ENCODE assay signal across 8 mouse cellular contexts in the genomic region with DNA sequence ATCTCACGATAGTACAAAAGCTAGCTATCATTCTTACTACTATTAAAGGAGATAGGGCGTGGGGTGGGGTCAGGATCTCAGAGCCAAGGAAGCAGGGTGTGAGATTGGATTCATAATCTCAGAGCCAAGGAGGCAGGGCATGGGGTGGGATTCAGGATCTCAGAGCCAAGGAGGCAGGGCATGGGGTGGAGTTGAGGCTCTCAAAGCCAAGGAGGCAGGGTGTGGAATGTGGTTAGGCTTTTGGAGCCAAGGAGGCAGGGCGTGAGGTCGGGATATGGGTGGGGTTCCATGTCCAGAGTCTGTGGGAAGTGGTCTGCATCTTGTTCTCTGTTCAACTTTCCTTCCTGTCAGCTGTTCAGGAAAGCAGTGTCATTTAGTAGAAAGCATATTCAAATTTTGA. TPM values are rescaled to one million over a fixed set of nuclear protein-coding genes. Genes with fewer than 3 reads are reported as not detected.
A peak's percentile ranks its signal among the peaks of the same experiment; 100 is the strongest.
DNase-seq lines count a peak whose midpoint lies in the region; ATAC-seq and TF ChIP-seq lines count a peak whose summit lies in the region.
"Had no signal": no experiment of that assay in that cellular context is flagged by ENCODE, and none has a peak within 500 bp of the region (broad histone marks: within the 10 kb centered on the region; RNA-seq: fewer than 3 reads in every experiment).

No protein-coding gene starts in this region.

- ATAC-seq in common myeloid progenitor, adult 5-6 weeks (replicated peaks; ENCODE audit: low read depth, poor library complexity, severe bottlenecking), result peak; percentile 17; the same call in 1 of the 2 replicates
- peak; percentile 79 for ATAC-seq in heart, postnatal 0 days (ENCODE audit: insufficient read depth, low read depth)
- ATAC-seq in forebrain, embryonic 11.5 days (replicated peaks; ENCODE audit: low FRiP score), result no peak

- H3K27ac ChIP-seq in heart, postnatal 0 days (ENCODE audit: low read depth), result peak overlapping the region; percentile 30; the same call in 1 of the 2 replicates
- no peak overlapping the region for H3K27ac ChIP-seq in forebrain, embryonic 11.5 days (ENCODE audit: low read depth, low read length)

- DNase-seq in 3T3-L1 (ENCODE audit: low read depth, low spot score), result peak; percentile 35
- peak; percentile 38 for DNase-seq in heart, postnatal 0 days (ENCODE audit: low spot score)
- DNase-seq in lung, adult 2 months, result peak; percentile 49
- DNase-seq in thymus, adult 18-20 months, result no peak
- DNase-seq in spleen, postnatal 36 days (ENCODE audit: low spot score in 2 of 2), result no peak
- DNase-seq in forebrain, embryonic 11.5 days (ENCODE audit: low spot score), result no peak
- DNase-seq: thymus, postnatal 14 days had no signal

- H3K4me3 ChIP-seq in heart, postnatal 0 days (ENCODE audit: low read depth, low read length), result no peak overlapping the region
- H3K4me3 ChIP-seq in lung, adult 2 months (replicated peaks; ENCODE audit: extremely low read depth, low read depth, low read length), result no peak overlapping the region
- H3K4me3 ChIP-seq in forebrain, embryonic 11.5 days (ENCODE audit: low read depth, low read length), result no peak overlapping the region

- H3K4me2 ChIP-seq in heart, postnatal 0 days (ENCODE audit: low read depth, low read length), result no peak overlapping the region
- H3K4me2 ChIP-seq in forebrain, embryonic 11.5 days (ENCODE audit: low read depth, low read length, severe bottlenecking), result no peak overlapping the region

- TF ChIP-seq EP300 in heart, postnatal 0 days (IDR thresholded peaks at IDR 0.05; ENCODE audit: low read depth), result no peak

- H3K36me3 ChIP-seq in heart, postnatal 0 days (replicated peaks; ENCODE audit: control insufficient read depth, insufficient read depth, low read length), result peaks cover 22% of the 10 kb centered on the region; the same call in 1 of the 2 replicates
- no peaks in the 10 kb centered on the region for H3K36me3 ChIP-seq in forebrain, embryonic 11.5 days (ENCODE audit: control insufficient read depth, insufficient read depth, low read length)

- peak; percentile 30; the same call in 1 of the 2 replicates for TF ChIP-seq POLR2A in lung, adult 2 months (IDR thresholded peaks at IDR 0.05; ENCODE audit: borderline replicate concordance, extremely low read depth, low read depth, low read length)

- no peak overlapping the region for H3K9ac ChIP-seq in heart, postnatal 0 days (replicated peaks; ENCODE audit: low read depth, low read length)
- no peak overlapping the region for H3K9ac ChIP-seq in forebrain, embryonic 11.5 days (ENCODE audit: low read length)

- H3K27me3 ChIP-seq in heart, postnatal 0 days (ENCODE audit: control insufficient read depth, insufficient read depth, low read length), result no peaks in the 10 kb centered on the region
- no peaks in the 10 kb centered on the region for H3K27me3 ChIP-seq in forebrain, embryonic 11.5 days (ENCODE audit: control insufficient read depth, insufficient read depth, low read length)

- 52% methylated on average over 4 of the region's 4 CpGs for WGBS in heart, postnatal 0 days
- 32% methylated on average over 4 of the region's 4 CpGs for WGBS in lung, adult 2 months
- 82% methylated on average over 4 of the region's 4 CpGs for WGBS in forebrain, embryonic 11.5 days

- peaks cover 3% of the 10 kb centered on the region; the same call in 1 of the 2 replicates for H3K4me1 ChIP-seq in heart, postnatal 0 days (ENCODE audit: control insufficient read depth, insufficient read depth)
- peaks cover 8% of the 10 kb centered on the region for H3K4me1 ChIP-seq in lung, adult 2 months (ENCODE audit: control insufficient read depth, insufficient read depth, low read length)
- H3K4me1 ChIP-seq in forebrain, embryonic 11.5 days (replicated peaks; ENCODE audit: control insufficient read depth, insufficient read depth, low read length), result no peaks in the 10 kb centered on the region

- no peaks in the 10 kb centered on the region for H3K9me3 ChIP-seq in heart, postnatal 0 days (replicated peaks; ENCODE audit: control insufficient read depth, low read length)
- H3K9me3 ChIP-seq in forebrain, embryonic 11.5 days (ENCODE audit: control insufficient read depth, low read length), result no peaks in the 10 kb centered on the region

- no peak for TF ChIP-seq CTCF in heart, postnatal 0 days (IDR thresholded peaks at IDR 0.05; ENCODE audit: low read depth)
- no peak for TF ChIP-seq CTCF in lung, adult 2 months (IDR thresholded peaks at IDR 0.05; ENCODE audit: insufficient read depth, low read length)

RNA-seq across cellular contexts. Expression of a gene that starts 16.6 kb away (rescaled TPM):
- total RNA-seq in common myeloid progenitor, adult 5-6 weeks (2017), result 24.2 and 32.4 TPM in 2 replicates
- total RNA-seq in heart, postnatal 0 days (2014; rRNA removed; ENCODE audit: low replicate concordance), result 32.4 and 77.9 TPM in 2 replicates
- polyA plus RNA-seq in heart, postnatal 0 days (2015; fragmentation: Nextera tagmentation; extraction: Ambion mirVana), result 46.3 and 47.6 TPM in 2 replicates
- 5.6 and 12.2 TPM in 2 replicates for polyA plus RNA-seq in lung, adult 2 months (2012; rRNA removed)
- polyA plus RNA-seq in forebrain, embryonic 11.5 days (2014; fragmentation: Nextera tagmentation; extraction: Ambion mirVana), result 16.2 and 19.2 TPM in 2 replicates

Comparison
In these comparisons a context has a peak if more than half of its experiments do, and no peak if none do; other contexts are left out.
1. DNase-seq: peak in 3T3-L1 (single experiment), heart, postnatal 0 days (single experiment) and lung, adult 2 months (single experiment); none in thymus, adult 18-20 months (0 of 2), spleen, postnatal 36 days (0 of 2) and forebrain, embryonic 11.5 days (single experiment).